Mouse (Mus musculus): ENCODE results near the gene Ccdc63. TPM values are rescaled to one million over a fixed set of nuclear protein-coding genes. Genes with fewer than 3 reads are reported as not detected.

The Ccdc63 gene
- polyA plus RNA-seq, 1 experiment: not detected

GRCm38 (mm10) chr5:122104201-122104600, 36.4 kb downstream of the Ccdc63 start:
- Histone ChIP-seq H3K4me3 (ENCODE audit: insufficient read depth, low read depth, low read length) (no peak overlapping the region), H3K4me1 (ENCODE audit: control insufficient read depth, insufficient read depth, low read length) (peaks cover 13% of the 10 kb centered on the region), H3K27ac (ENCODE audit: insufficient read depth, low read depth, low read length) (no peak overlapping the region)
- WGBS: 16% methylated on average over 2 of the region's 2 CpGs
- TF ChIP-seq CTCF (IDR thresholded peaks at IDR 0.05; ENCODE audit: insufficient read depth, low read depth, low read length): peak; percentile 54; the same call in 1 of the 2 replicates
- TF ChIP-seq POLR2A (IDR thresholded peaks at IDR 0.05; ENCODE audit: insufficient read depth, low read depth, low read length): no peak

- no peak for TF ChIP-seq CTCF (IDR thresholded peaks at IDR 0.05; ENCODE audit: insufficient read depth, low read depth, low read length)
- Histone ChIP-seq H3K4me1 (ENCODE audit: control insufficient read depth, insufficient read depth, low read length) (peaks cover 13% of the 10 kb centered on the region), H3K4me3 (ENCODE audit: insufficient read depth, low read depth, low read length) (no peak overlapping the region; the same call in 1 of the 2 replicates), H3K27ac (ENCODE audit: insufficient read depth, low read depth, low read length) (peak overlapping the region; percentile 13; the same call in 1 of the 2 replicates)
- 8% methylated on average over 12 of the region's 12 CpGs for WGBS
Measured at GRCm38 (mm10) chr5:122103075-122103474, 37.5 kb downstream of the Ccdc63 start.

- Histone ChIP-seq H3K4me3 (ENCODE audit: insufficient read depth, low read depth, low read length) (no peak overlapping the region), H3K27ac (ENCODE audit: insufficient read depth, low read depth, low read length) (peak overlapping the region; percentile 13; the same call in 1 of the 2 replicates), H3K4me1 (ENCODE audit: control insufficient read depth, insufficient read depth, low read length) (peaks cover 13% of the 10 kb centered on the region)
- 29% methylated on average over 7 of the region's 7 CpGs for WGBS
- TF ChIP-seq CTCF (IDR thresholded peaks at IDR 0.05; ENCODE audit: insufficient read depth, low read depth, low read length): no peak
- no peak for TF ChIP-seq POLR2A (IDR thresholded peaks at IDR 0.05; ENCODE audit: insufficient read depth, low read depth, low read length)
Measured at GRCm38 (mm10) chr5:122102476-122103050, 38.1 kb downstream of the Ccdc63 start.

GRCm38 (mm10) chr5:122094439-122094838, 46.2 kb downstream of the Ccdc63 start:
- Histone ChIP-seq H3K4me3 (ENCODE audit: insufficient read depth, low read depth, low read length) (no peak overlapping the region), H3K4me1 (ENCODE audit: control insufficient read depth, insufficient read depth, low read length) (no peaks in the 10 kb centered on the region), H3K27ac (ENCODE audit: insufficient read depth, low read depth, low read length) (no peak overlapping the region)
- no peak for TF ChIP-seq POLR2A (IDR thresholded peaks at IDR 0.05; ENCODE audit: insufficient read depth, low read depth, low read length)
- no peak for TF ChIP-seq CTCF (IDR thresholded peaks at IDR 0.05; ENCODE audit: insufficient read depth, low read depth, low read length)
- 96% methylated on average over 10 of the region's 10 CpGs for WGBS

GRCm38 (mm10) chr5:122093734-122094133, 46.9 kb downstream of the Ccdc63 start:
- Histone ChIP-seq H3K27ac (ENCODE audit: insufficient read depth, low read depth, low read length) (no peak overlapping the region), H3K4me3 (ENCODE audit: insufficient read depth, low read depth, low read length) (no peak overlapping the region), H3K4me1 (ENCODE audit: control insufficient read depth, insufficient read depth, low read length) (no peaks in the 10 kb centered on the region)
- 93% methylated on average over 14 of the region's 14 CpGs for WGBS
- no peak for TF ChIP-seq POLR2A (IDR thresholded peaks at IDR 0.05; ENCODE audit: insufficient read depth, low read depth, low read length)
- TF ChIP-seq CTCF (IDR thresholded peaks at IDR 0.05; ENCODE audit: insufficient read depth, low read depth, low read length): no peak

- no peak overlapping the region for H3K27ac ChIP-seq (ENCODE audit: insufficient read depth, low read depth, low read length)
- 88% methylated on average over 11 of the region's 11 CpGs for WGBS
- no peak overlapping the region for H3K4me3 ChIP-seq (ENCODE audit: insufficient read depth, low read depth, low read length)
- H3K4me1 ChIP-seq (ENCODE audit: control insufficient read depth, insufficient read depth, low read length): no peaks in the 10 kb centered on the region
- no peak for TF ChIP-seq POLR2A (IDR thresholded peaks at IDR 0.05; ENCODE audit: insufficient read depth, low read depth, low read length)
- TF ChIP-seq CTCF (IDR thresholded peaks at IDR 0.05; ENCODE audit: insufficient read depth, low read depth, low read length): no peak
Measured at GRCm38 (mm10) chr5:122092794-122093193, 47.8 kb downstream of the Ccdc63 start.

GRCm38 (mm10) chr5:122091070-122091469, 49.6 kb downstream of the Ccdc63 start:
- TF ChIP-seq POLR2A (IDR thresholded peaks at IDR 0.05; ENCODE audit: insufficient read depth, low read depth, low read length) (no peak), CTCF (IDR thresholded peaks at IDR 0.05; ENCODE audit: insufficient read depth, low read depth, low read length) (peak; percentile 86)
- Histone ChIP-seq H3K4me1 (ENCODE audit: control insufficient read depth, insufficient read depth, low read length) (no peaks in the 10 kb centered on the region), H3K4me3 (ENCODE audit: insufficient read depth, low read depth, low read length) (no peak overlapping the region), H3K27ac (ENCODE audit: insufficient read depth, low read depth, low read length) (no peak overlapping the region)
- 11% methylated on average over 15 of the region's 15 CpGs for WGBS

- Histone ChIP-seq H3K4me1 (ENCODE audit: control insufficient read depth, insufficient read depth, low read length) (no peaks in the 10 kb centered on the region), H3K27ac (ENCODE audit: insufficient read depth, low read depth, low read length) (no peak overlapping the region), H3K4me3 (ENCODE audit: insufficient read depth, low read depth, low read length) (no peak overlapping the region)
- TF ChIP-seq POLR2A (IDR thresholded peaks at IDR 0.05; ENCODE audit: insufficient read depth, low read depth, low read length) (no peak), CTCF (IDR thresholded peaks at IDR 0.05; ENCODE audit: insufficient read depth, low read depth, low read length) (no peak)
- 88% methylated on average over 8 of the region's 8 CpGs for WGBS
Measured at GRCm38 (mm10) chr5:122089664-122090063, 51.0 kb downstream of the Ccdc63 start.

- H3K27ac ChIP-seq (ENCODE audit: insufficient read depth, low read depth, low read length): no peak overlapping the region
- H3K4me3 ChIP-seq (ENCODE audit: insufficient read depth, low read depth, low read length): no peak overlapping the region
- no peaks in the 10 kb centered on the region for H3K4me1 ChIP-seq (ENCODE audit: control insufficient read depth, insufficient read depth, low read length)
- peak; percentile 81 for TF ChIP-seq CTCF (IDR thresholded peaks at IDR 0.05; ENCODE audit: insufficient read depth, low read depth, low read length)
- TF ChIP-seq POLR2A (IDR thresholded peaks at IDR 0.05; ENCODE audit: insufficient read depth, low read depth, low read length): no peak
- WGBS: 4% methylated on average over 5 of the region's 5 CpGs
Measured at GRCm38 (mm10) chr5:122088917-122089316, 51.7 kb downstream of the Ccdc63 start.

Data from olfactory bulb, adult 2 months (tissue).